Mouse (Mus musculus): ENCODE data around the gene Lrig3.

Gene Lrig3

DNA sequence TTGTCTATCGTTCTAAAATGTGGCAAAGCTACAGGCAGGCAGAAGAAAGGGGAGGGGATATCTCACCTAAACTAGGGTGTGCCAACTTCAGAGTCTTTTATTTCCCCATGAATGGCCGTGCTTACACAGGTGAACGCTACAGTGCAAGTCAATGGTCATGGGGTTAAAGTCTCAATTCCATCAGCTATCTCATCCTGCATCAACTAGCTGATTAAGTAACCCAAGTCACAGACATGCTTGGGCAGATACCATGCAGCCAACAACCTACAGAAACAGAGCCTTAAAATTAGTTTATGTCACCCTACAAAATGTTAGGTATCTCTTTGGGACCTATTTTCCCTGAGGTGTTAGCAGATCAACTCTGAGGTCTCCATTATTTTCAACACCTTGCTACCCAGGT is 1.3 kb upstream of the Lrig3 start:
- no peak for DNase-seq (ENCODE audit: low read depth, low spot score)

GRCm38 (mm10) chr10:125966481-125967251 is 698 bp downstream of the Lrig3 start:
- DNase-seq (ENCODE audit: low read depth, low spot score): peak; percentile 58

DNA sequence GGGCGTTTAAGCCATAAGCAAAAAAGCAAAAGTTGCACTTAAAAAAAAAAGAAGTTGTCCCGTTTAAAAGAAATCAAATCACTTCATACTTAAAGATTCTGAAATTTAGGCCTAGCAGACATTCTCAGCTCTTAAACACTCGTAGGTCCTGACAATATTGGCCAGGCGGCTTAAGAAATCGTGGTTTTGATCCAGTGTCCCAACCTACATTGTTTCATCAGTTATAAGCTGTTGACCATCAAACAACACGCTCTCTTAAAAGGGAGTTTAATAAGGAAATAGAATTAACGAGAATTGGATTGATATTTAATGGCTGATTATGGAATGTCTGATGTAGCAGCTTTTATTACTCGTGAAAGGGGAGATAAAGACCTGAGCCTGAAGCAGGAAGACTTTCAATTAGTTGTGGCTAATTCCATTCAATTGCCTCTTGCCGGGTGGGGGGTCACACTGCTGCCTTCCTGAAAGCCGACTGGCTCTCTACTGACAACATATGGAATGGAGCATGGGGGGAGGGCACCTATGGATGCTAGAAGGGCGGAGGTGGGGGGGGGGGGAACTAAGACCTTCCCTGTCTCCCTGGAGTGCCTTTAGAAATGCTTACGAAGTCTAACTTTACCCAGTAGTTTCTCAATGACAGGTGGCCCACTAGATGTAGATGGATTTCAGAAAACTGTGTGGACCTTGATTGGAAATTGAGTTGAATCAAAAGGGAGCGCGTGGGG is 1.6 kb downstream of the Lrig3 start:
- DNase-seq (ENCODE audit: low read depth, low spot score): no peak

DNA sequence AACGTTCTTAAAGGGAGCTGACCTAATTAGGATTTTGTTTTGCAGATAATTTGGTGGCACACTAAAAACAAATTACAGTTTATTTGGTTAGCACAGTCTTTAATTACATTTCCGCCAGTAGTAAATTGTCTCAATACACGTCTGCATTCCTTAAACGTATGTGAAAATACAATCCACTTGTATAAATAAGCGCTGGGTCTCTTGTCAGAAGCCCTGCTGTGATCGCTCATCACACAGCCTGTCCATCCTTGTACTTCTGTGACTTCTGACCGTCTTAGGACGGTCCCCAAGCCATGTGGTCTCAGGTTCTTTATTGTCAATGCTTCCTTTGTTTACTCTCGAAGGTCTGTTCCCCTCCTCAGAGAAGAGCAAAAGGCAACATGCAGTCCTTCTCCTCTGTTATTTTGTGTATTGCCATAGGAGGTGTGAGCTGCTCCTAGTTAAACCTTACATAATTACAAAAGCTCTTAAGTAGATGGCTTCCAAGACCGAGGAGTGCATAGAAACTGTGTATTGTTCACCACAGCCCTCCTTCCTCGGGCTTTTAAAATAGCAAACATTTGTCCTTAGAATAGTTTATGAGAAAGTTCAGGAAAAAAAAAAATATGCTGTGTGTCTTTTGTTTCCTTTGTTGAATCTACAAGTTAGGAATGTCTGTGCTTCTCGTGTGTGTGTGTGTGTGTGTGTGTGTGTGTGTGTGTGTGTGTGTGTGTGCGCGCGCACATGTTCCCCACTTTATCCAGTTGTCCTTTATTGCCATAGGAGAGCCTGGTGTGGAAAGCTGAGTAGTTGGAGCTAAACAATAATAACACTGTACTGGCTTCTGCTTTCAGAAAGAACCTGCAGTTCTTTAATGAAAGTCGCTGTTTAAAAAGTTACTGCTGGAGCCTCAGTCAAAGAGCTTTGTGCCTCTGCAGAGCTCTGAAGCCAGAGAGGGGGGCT is 2.5 kb downstream of the Lrig3 start:
- DNase-seq (ENCODE audit: low read depth, low spot score): no peak

DNA sequence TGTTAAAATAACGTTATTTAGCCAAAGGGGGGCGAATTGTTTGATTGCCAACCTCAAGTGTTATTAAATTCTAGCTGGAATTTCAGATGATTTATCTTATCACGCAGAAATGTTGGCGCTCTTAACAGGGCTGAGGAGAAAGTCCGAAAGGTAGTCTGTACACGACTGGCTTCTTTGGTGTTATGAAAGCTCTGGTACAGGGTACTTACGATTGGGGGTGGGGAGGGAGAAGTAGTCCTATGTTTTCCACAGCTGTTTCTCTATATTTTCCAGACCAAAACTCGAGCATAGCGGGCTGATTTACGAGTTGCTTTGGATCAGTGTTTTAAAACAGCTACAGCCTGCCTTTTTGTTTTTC is 3.1 kb downstream of the Lrig3 start:
- no peak for DNase-seq (ENCODE audit: low read depth, low spot score)

GRCm38 (mm10) chr10:125970031-125970430 is 4.1 kb downstream of the Lrig3 start:
- no peak for DNase-seq (ENCODE audit: low read depth, low spot score)

DNA sequence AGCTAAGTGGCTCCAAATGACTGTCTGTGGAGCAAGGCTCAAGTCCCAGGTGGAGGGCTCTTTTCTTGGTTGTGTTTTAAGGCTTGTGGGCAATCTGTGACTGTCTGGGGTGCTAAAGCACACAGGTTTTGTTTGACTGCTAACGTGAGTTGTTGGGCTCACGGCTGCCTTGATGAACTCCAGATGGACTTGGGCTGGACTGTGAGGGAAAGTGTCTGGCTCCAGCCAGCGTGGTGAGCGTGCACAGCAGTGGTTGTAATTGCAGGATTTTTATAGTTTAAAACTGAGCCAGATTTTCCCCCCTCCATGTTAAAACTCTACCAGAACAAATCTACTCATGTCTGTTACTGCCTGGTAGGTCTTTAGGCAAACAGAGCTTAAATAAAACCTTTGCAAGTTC is 4.5 kb downstream of the Lrig3 start:
- no peak for DNase-seq (ENCODE audit: low read depth, low spot score)

- no peak for DNase-seq (ENCODE audit: low read depth, low spot score)
Observed at GRCm38 (mm10) chr10:125973726-125974125, 7.8 kb downstream of the Lrig3 start.

DNA sequence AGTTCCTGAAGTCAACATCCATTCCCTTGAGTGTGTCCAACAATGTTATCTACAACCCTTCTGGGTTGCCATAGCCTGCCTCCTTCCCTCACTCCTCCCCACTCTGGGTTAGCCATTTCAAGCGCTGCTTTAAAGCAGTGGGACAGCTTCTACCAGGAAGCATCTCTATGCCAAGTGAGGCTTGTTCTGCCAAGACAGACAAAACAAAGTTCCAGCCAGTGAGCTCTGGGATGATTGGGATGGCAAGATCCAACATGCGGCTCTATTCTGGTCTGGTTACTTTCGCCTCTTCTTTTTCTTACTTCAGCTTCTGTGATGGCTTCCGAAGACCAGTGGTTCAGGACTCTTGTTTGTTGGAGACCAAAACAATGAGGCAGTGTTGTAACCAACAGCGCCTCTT is 16.0 kb downstream of the Lrig3 start:
- DNase-seq (ENCODE audit: low read depth, low spot score): no peak

DNA sequence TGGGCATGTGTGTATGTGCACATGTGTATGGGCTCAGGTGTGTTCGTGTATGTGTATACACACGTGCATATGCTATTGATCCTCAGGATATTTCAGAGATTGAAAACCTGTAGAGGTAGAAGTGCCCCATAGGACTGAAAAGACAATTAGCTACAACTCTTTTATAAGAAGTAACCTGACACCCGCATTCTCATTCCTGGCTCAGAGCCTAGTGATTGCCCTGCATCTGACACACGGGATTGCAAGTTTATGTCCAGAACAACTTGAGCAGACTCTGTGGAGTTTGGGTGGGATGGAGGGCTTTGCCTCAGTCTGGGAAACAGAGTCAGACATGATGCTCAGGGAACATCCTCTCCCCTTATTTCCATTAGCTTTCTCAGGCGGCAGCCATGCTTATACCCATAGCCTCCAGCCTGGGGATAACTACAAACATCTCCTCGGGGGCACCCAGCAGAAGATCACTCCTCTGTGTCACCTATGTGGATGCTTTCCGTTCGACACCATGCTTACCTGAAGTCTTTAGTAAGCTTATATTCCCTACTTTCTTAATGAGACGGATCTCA is 18.6 kb downstream of the Lrig3 start:
- DNase-seq (ENCODE audit: low read depth, low spot score): no peak

DNA sequence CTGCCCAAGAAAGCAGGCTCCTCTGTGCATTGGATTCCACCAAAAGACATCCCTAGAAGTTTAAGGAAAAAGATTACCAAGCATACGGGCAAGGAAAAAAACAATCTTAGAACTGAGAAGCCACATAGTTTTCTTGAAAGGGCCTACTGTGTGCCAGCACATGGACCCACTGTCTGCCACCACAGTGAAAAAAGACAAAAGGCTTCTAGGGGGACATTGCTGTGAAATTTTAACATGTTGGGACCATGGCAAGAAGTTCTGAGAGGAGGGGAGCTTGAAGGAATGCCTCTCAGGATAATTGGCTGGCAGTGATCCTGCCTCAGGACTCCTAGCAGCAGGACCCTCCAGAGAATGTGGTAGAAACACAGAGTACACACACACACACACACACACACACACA is 19.8 kb downstream of the Lrig3 start:
- DNase-seq (ENCODE audit: low read depth, low spot score): no peak

- DNase-seq (ENCODE audit: low read depth, low spot score): peak; percentile 73
Observed at GRCm38 (mm10) chr10:125986443-125986842, 20.5 kb downstream of the Lrig3 start.

DNA sequence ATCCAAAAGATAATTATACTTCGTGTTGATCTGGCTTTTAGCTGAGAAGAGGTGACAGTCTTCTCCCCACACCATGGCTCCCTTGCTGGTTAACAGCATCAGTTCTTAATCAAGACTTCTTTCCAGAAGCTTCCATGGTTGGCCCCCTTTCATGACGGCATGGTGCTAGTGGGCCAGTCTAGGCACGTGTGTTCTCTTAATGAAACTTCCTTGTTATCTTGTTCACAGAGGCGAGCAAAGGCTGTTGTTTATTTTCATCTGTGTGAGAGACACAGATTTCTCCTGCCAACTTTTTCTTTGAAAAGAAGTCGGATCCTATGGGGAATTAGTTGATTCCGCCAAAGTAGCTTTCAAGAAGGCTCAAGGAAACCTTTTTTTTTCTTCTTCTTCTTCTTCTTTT is 21.3 kb downstream of the Lrig3 start:
- DNase-seq (ENCODE audit: low read depth, low spot score): no peak

- no peak for DNase-seq (ENCODE audit: low read depth, low spot score)
Observed at GRCm38 (mm10) chr10:125988037-125988436, 22.1 kb downstream of the Lrig3 start.

DNA sequence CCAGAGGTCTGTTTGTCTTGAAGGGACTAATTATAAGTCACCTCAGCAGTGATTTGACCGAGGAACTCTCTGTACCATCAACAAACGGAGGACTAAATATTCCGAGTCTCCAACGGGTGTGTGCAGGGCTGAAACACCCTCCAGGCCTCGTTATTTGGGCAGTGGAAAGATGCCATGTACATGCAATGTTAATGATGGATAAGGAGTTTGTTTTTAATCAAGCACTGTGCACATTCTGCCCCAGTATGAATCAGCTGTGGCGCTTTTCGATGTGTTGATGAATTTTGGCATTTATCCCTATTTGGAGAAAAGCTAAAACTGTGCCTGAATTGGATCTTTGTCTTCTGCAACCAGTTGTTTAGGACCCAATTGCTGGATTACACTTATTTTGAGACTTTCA is 23.9 kb downstream of the Lrig3 start:
- no peak for DNase-seq (ENCODE audit: low read depth, low spot score)

DNA sequence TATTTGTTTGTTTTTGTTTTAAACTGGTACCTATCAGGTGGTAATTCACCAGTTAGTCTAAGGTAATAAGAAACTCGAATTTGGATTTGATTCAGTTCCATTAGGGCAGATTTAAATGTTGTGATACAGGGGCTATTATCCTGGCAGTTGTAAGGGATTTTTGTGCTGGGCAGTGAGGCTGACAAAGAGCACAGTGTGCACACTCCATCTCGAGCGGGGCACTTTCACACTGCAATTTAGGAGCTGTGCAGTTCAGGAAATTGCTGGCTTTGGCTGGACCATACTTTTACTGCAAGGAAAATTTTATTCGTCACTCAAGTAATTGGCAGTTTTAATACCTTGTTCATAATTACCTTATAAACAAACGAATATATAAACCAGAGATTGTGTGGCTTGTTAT is 24.4 kb downstream of the Lrig3 start:
- DNase-seq (ENCODE audit: low read depth, low spot score): no peak

DNA sequence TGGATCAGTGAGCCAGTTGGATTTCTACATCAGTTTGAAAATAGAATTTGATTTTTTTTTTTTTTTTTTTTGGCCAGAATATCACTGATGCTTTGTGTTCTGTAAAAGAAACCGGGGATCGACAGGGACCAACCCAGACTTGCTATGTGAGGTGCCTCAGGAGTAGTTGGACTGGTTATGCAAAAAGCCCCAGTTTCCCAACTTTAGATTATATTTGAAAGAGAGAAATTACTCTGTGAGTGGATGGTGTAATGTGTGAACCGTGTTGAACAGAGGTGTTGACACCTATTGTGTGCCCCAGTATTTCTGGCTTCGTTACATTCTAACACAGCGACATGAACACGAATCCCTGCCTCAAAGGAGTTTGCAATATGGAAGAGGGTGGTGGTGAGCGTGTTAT is 25.9 kb downstream of the Lrig3 start:
- DNase-seq (ENCODE audit: low read depth, low spot score): no peak

- DNase-seq (ENCODE audit: low read depth, low spot score): peak; percentile 76
Observed at GRCm38 (mm10) chr10:125994855-125995254, 28.9 kb downstream of the Lrig3 start.

GRCm38 (mm10) chr10:125995701-125996100 is 29.7 kb downstream of the Lrig3 start:
- DNase-seq (ENCODE audit: low read depth, low spot score): no peak

DNA sequence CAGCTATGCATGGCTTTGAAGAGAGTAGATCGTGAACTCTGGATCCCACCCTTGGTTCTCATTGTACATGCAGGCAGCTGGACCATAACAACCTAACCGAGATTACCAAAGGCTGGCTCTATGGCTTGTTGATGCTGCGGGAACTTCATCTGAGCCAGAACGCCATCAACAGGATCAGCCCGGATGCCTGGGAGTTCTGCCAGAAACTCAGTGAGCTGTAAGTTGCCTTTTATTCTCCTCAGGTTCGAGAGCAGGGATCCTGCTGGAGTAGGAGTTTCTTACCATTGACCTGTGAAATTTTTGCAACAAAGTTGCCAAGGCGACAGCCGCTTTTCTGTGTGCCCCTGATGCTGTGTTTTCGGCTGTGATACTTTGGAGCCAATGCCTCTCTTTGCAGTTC is 31.0 kb downstream of the Lrig3 start:
- no peak for DNase-seq (ENCODE audit: low read depth, low spot score)

DNA sequence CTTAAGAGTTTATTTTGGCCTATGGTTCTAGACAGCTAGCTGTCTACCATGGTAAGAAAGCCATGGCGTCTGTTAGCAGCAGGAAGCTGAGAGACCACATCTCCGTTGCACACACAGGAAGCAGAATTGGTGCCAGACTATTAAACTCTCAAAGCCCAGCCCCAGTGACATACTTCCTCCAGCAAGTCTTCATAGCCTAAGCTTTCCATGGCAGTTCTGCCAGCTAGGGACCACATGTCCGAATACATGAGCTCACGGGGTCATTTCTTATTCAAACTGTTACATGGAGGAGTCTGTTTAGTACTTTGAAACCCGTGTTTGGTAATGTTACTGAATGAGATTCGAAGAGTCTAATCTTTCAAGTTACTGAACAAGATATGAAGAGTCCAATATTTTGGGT is 33.6 kb downstream of the Lrig3 start:
- DNase-seq (ENCODE audit: low read depth, low spot score): no peak

DNA sequence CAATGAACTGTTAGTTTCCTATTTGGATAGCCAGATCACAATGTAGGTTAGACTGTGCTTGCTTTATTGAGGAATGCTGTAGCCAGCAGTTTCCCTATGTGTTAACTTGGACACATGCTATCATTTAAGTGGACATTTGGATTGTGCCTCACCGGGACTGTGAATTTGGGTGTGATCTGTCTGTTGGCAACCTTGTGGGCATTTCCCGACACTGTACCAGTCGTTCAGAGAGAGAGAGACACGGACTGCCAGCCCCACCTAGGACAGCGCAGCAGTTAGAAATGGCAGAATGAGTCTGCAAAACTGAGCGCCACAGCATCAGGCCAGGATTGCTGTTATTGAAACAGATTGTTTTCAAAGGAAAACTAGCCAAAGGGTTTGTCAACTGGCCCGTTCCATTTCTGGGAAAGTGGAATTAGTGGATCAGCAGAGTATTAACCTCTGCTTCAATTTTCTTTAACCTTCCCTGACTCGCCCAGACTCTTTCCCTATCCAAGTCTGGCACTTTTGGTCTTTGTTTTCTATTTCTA is 35.0 kb downstream of the Lrig3 start:
- DNase-seq (ENCODE audit: low read depth, low spot score): no peak
